Mouse (Mus musculus) left cerebral cortex, postnatal 36 days (tissue): ENCODE measurements around the gene Akap11. TPM values are rescaled to one million over a fixed set of nuclear protein-coding genes. Genes with fewer than 3 reads are reported as not detected.

ENCODE experiments used
- DNase-seq, 2 experiments: peaks; one replicate each; pipeline ENCODE4 v3.0.0; 2021 to 2022; ENCODE audit warnings: low spot score in 2 of 2, mixed read lengths in 1 of 2
- intact Hi-C: fragments of 180-260 bp; cut with DNase I; formaldehyde crosslinking; loops from one replicate; pipeline ENCODE4 v1.15.1; 2025
- total RNA-seq, 2 experiments: library from RNA; stranded (reverse); gene quantifications; 2 replicates each; pipeline ENCODE4 v1.2.3; 2021

The Akap11 gene
- total RNA-seq, 2 experiments from 2014 or later = 160 to 181 TPM

GRCm38 (mm10) chr14:78458705-78459104, 77.9 kb downstream of the Akap11 start:
- DNase-seq = no peak
- intact Hi-C loops = no loop called here

GRCm38 (mm10) chr14:78454970-78455369, 81.6 kb downstream of the Akap11 start:
- no peak for DNase-seq
- intact Hi-C loops = no loop called here

- intact Hi-C loops = no loop called here
- DNase-seq = no peak
Measured at GRCm38 (mm10) chr14:78448807-78449406, 87.7 kb downstream of the Akap11 start.

GRCm38 (mm10) chr14:78448017-78448416, 88.6 kb downstream of the Akap11 start:
- intact Hi-C loops = no loop called here
- DNase-seq = no peak

GRCm38 (mm10) chr14:78447542-78447941, 89.1 kb downstream of the Akap11 start:
- intact Hi-C loops = no loop called here
- no peak for DNase-seq

Other genes with a start within 250 kb of the Akap11 start
- gene Tnfsf11, start 228.8 kb downstream of the Akap11 start, total RNA-seq = not detected
- gene Dgkh, start 196.0 kb upstream of the Akap11 start, total RNA-seq = 10 to 100 TPM; 70.7 to 78.6 TPM